Mouse (Mus musculus) C2C12 (cell line): ENCODE data around the gene Rufy2.

Experiments
- CEBPB ChIP-seq: IDR thresholded peaks from one replicate; pipeline ENCODE4 v1.6.1; 2011; ENCODE audit warnings: low read depth, mild to moderate bottlenecking, control low read depth, moderate library complexity
- CTCF ChIP-seq: IDR thresholded peaks from one replicate; pipeline ENCODE4 v1.5.1; 2011; ENCODE audit not compliant: control insufficient read depth, insufficient read depth, insufficient read length
- FOSL1 ChIP-seq: IDR thresholded peaks from one replicate; pipeline ENCODE4 v1.8.0; 2011; ENCODE audit warnings: mild to moderate bottlenecking, low read length; ENCODE audit not compliant: poor library complexity, insufficient read depth, severe bottlenecking
- MAX ChIP-seq: IDR thresholded peaks from one replicate; pipeline ENCODE4 v1.6.1; 2011; ENCODE audit warnings: mild to moderate bottlenecking, control low read depth
- MYOD1 ChIP-seq: IDR thresholded peaks from one replicate; pipeline ENCODE4 v1.6.1; 2011; ENCODE audit warnings: low read depth; ENCODE audit not compliant: control insufficient read depth, insufficient read length
- MYOG ChIP-seq: IDR thresholded peaks from one replicate; pipeline ENCODE4 v1.6.1; 2011; ENCODE audit not compliant: control insufficient read depth, insufficient read length; ENCODE audit errors: extremely low read depth
- USF1 ChIP-seq: IDR thresholded peaks from one replicate; pipeline ENCODE4 v1.6.1; 2011; ENCODE audit warnings: low read depth, mild to moderate bottlenecking, control low read depth, moderate library complexity

DNA sequence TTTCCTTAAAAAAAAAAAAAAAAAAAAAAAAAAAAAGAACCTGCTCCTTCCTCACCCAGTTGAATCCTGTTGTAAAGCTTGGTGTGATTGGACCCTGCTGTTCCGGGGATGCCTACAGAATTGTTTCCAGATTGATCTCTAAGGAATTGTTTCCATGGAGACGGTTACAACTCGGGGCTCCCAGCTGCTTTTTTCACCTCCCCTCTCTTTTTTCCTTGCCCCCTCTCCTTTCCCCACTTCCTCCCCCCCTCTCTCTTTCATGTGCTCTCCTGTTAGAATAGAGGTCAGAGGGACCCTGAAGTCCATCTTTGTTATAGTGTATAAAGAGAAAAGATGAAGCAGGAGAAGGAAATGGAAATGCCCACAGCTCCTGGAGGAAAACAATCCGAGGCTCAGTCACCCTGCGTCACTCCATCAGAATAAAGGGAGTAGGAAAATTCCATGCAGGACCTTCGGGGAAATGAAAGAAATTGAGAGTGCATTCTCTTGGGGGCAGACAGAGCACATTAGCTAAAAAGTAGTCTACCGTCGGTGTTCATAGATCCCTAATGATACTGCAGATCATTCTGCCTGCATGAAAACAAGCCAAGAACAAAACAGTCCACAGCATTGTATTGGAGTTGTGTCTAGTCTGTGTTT is 46.3 kb downstream of the Rufy2 start:
- no peak for TF ChIP-seq MYOD1
- TF ChIP-seq CTCF: no peak
- TF ChIP-seq MAX: no peak
- no peak for TF ChIP-seq CEBPB
- no peak for TF ChIP-seq USF1
- TF ChIP-seq FOSL1: no peak
- TF ChIP-seq MYOG: no peak
